Mouse (Mus musculus): ENCODE results near the gene Nme1. TPM values are rescaled to one million over a fixed set of nuclear protein-coding genes. Genes with fewer than 3 reads are reported as not detected.

Nme1 gene
- 100 and 101 TPM in 2 replicates for polyA plus RNA-seq (2012; rRNA removed)

DNA sequence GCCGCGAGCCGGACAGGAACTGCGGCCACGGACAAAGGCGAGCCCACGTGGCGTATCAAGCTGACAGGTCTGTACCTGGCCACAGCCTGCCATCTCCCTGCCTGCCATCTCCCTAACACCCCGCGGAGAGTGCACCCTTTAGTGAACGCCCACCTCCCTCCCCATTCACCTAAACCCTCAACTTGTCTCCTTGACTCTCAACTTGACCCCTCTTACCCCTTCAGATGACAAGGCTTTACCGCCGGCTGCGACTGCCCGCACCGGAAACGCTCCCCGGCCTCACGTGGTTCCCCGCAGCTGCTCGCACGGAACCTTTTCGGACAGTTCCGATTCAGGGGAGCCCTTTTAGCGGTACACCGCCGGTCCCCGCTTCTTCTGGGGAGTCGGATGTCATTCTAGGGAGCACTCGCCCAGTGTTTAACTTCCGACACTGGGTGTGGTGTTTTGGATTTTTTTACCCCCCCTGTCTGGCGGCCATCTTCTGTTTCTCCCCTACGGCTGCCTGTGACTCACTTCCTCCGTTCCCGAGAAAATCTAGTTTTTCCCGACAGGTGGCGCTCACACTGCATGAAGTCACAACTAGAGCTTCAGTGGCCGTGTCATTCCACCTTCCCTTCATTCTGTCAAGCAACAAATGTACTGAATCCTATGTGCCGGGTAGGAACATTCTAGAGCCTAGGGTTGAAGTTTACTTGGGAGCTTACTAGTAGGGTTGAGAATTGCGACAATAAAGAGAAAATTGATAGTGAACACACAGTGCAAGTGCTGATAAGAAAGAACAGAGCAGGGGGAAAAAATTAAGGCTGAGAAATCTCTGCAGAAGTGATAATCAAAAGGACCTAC lies at the start of gene Nme1, which contains the start of gene Gm20390:
Nme1 (minus strand) TSS at position 517 of the 843 bp plus-strand sequence.
Gm20390 (minus strand) TSS at position 289 of the 843 bp plus-strand sequence.

DNA sequence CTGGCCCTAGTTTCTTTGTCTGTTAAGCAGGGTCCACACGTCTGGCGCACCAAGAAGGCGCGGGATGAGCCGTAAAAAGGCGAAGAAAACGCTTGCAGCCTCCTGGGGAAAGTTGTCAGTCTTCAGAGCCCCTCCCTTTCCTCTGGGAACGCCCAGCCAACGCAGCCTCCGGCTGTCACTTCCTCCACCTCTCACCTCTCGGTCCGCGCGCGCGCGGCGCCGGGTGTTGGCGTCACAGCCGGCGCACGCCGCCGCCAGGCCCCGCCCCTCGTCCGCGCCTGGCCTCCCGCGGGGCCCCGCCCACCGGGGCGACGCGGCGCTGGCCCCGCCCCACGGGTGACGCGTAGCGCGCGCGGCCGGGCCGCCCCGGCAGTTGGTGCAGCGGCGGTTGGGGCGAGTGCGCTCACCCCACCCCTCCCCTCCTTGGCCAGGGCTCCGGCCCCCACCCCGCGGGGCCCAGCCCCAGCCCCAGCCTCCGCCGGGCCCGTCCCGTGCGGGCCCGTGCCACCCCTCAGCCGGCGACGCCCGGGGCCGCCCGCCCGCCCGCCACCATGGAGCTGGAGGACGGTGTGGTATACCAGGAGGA lies 27.5 kb upstream of the Nme1 start, which contains the start of gene Spag9:
Spag9 (plus strand) TSS at position 372 of the 586 bp plus-strand sequence.

DNA sequence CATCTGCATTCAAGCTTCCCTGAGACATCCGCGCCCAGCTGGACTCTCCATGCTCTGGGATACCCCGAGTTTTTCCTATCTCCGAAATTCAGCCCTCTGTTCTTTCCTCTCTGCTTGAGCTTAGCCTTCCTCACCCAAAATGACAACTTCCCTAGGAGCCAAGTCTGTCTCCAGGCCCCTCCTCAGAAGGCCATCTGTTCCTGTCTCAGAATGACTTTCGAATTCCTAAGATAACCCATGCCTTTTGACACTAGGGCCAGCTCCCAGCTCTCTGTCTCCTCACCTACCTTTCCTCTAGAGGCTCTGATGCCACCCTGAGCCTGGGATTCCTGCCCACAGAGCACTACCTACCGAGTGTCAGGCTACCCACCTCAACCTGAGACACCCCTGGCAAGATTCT lies 12.2 kb downstream of the Nme1 start, which contains the start of gene Nme2:
Nme2 (minus strand) TSS at position 101 of the 400 bp plus-strand sequence.

Other genes starting within 250 kb of the Nme1 start
- gene Utp18, start 82.8 kb downstream of the Nme1 start, polyA plus RNA-seq (2012; rRNA removed) = 12.0 and 13.4 TPM in 2 replicates
- gene Mbtd1, start 82.7 kb downstream of the Nme1 start, polyA plus RNA-seq (2012; rRNA removed) = 5.8 and 7.0 TPM in 2 replicates
- 132 and 142 TPM in 2 replicates for gene Nme2, start 12.3 kb downstream of the Nme1 start, polyA plus RNA-seq (2012; rRNA removed)
- 76.6 and 80.0 TPM in 2 replicates for gene Gm20390, start 228 bp downstream of the Nme1 start, polyA plus RNA-seq (2012; rRNA removed)
- gene Spag9, start 27.6 kb upstream of the Nme1 start, polyA plus RNA-seq (2012; rRNA removed) = 6.7 and 8.1 TPM in 2 replicates
- 8.1 and 8.2 TPM in 2 replicates for gene Tob1, start 242.9 kb upstream of the Nme1 start, polyA plus RNA-seq (2012; rRNA removed)

Data from liver, embryonic 14 days (tissue).